9 mouse cellular contexts compared by ENCODE assay signal in genomic region chr6:14585827-14586226, GRCm38 (mm10).
A peak's percentile ranks its signal among the peaks of the same experiment; 100 is the strongest.
DNase-seq lines count a peak whose midpoint lies in the region; ATAC-seq and TF ChIP-seq lines count a peak whose summit lies in the region.
"Had no signal": no experiment of that assay in that cellular context is flagged by ENCODE, and none has a peak within 500 bp of the region (broad histone marks: within the 10 kb centered on the region; RNA-seq: fewer than 3 reads in every experiment).

No protein-coding gene starts in this region.

- no peak for DNase-seq in G1E (ENCODE audit: low spot score)
- peak; percentile 3 for DNase-seq in c-Kit-positive CD71-negative TER-119-negative erythroid progenitor cells, embryonic 14.5 days (ENCODE audit: low read depth)
- DNase-seq in mesoderm, embryonic 11.5 days (ENCODE audit: low read depth, low spot score): peak; percentile 35
- no peak for DNase-seq in testis, postnatal 14 days (ENCODE audit: low spot score)
- no peak for DNase-seq in urinary bladder, postnatal 36 days (ENCODE audit: low spot score in 2 of 2)

- no peak overlapping the region for H3K4me3 ChIP-seq in intestine, postnatal 0 days (ENCODE audit: low read depth, low read length)
- no peak overlapping the region for H3K4me3 ChIP-seq in intestine, embryonic 16.5 days (ENCODE audit: low read length)
- no peak overlapping the region for H3K4me3 ChIP-seq in G1E (ENCODE audit: low read depth, low read length)
- H3K4me3 ChIP-seq: embryonic facial prominence, embryonic 13.5 days; liver, embryonic 15.5 days had no signal

- no peak for ATAC-seq in intestine, postnatal 0 days
- ATAC-seq in intestine, embryonic 16.5 days: no peak
- 0 out of 2 replicates have a peak, but pooled peaks have one; percentile 28 for ATAC-seq in G1E (ENCODE audit: extremely low read depth, insufficient number of reproducible peaks, low FRiP score, poor library complexity, severe bottlenecking)

- H3K36me3 ChIP-seq in intestine, postnatal 0 days (ENCODE audit: control insufficient read depth, insufficient read depth): no peaks in the 10 kb centered on the region
- H3K36me3 ChIP-seq in intestine, embryonic 16.5 days (ENCODE audit: control insufficient read depth, insufficient read depth, low read length): no peaks in the 10 kb centered on the region
- H3K36me3 ChIP-seq in G1E (replicated peaks): no peaks in the 10 kb centered on the region
- H3K36me3 ChIP-seq: embryonic facial prominence, embryonic 13.5 days; liver, embryonic 15.5 days had no signal

- WGBS in intestine, postnatal 0 days: 18% methylated on average over 1 of the region's 1 CpGs
- 32% methylated on average over 1 of the region's 1 CpGs for WGBS in intestine, embryonic 16.5 days

- H3K4me2 ChIP-seq in intestine, postnatal 0 days (replicated peaks; ENCODE audit: low read depth): no peak overlapping the region
- no peak overlapping the region for H3K4me2 ChIP-seq in intestine, embryonic 16.5 days (ENCODE audit: low read depth, low read length)
- H3K4me2 ChIP-seq: embryonic facial prominence, embryonic 13.5 days; liver, embryonic 15.5 days had no signal

- no peaks in the 10 kb centered on the region for H3K27me3 ChIP-seq in intestine, postnatal 0 days (replicated peaks; ENCODE audit: control insufficient read depth, insufficient read depth, low read length)
- no peaks in the 10 kb centered on the region for H3K27me3 ChIP-seq in intestine, embryonic 16.5 days (replicated peaks; ENCODE audit: control insufficient read depth, insufficient read depth, low read length)
- H3K27me3 ChIP-seq in G1E (ENCODE audit: insufficient read depth, low read length): no peaks in the 10 kb centered on the region
- H3K27me3 ChIP-seq: embryonic facial prominence, embryonic 13.5 days; liver, embryonic 15.5 days had no signal

- H3K9me3 ChIP-seq in intestine, postnatal 0 days (ENCODE audit: control insufficient read depth): no peaks in the 10 kb centered on the region
- no peaks in the 10 kb centered on the region for H3K9me3 ChIP-seq in intestine, embryonic 16.5 days (ENCODE audit: control insufficient read depth, low read length)
- no peaks in the 10 kb centered on the region for H3K9me3 ChIP-seq in G1E (replicated peaks)
- H3K9me3 ChIP-seq: embryonic facial prominence, embryonic 13.5 days; liver, embryonic 15.5 days had no signal

- no peaks in the 10 kb centered on the region for H3K4me1 ChIP-seq in intestine, postnatal 0 days (replicated peaks; ENCODE audit: control insufficient read depth, insufficient read depth, low read length)
- no peaks in the 10 kb centered on the region for H3K4me1 ChIP-seq in intestine, embryonic 16.5 days (ENCODE audit: control insufficient read depth, insufficient read depth, low read length)
- H3K4me1 ChIP-seq in G1E (ENCODE audit: insufficient read depth, low read depth, low read length): no peaks in the 10 kb centered on the region
- H3K4me1 ChIP-seq: embryonic facial prominence, embryonic 13.5 days; liver, embryonic 15.5 days had no signal

- no peak overlapping the region for H3K27ac ChIP-seq in intestine, postnatal 0 days (ENCODE audit: low read depth, low read length)
- H3K27ac ChIP-seq in intestine, embryonic 16.5 days (ENCODE audit: low read length): no peak overlapping the region
- H3K27ac ChIP-seq: embryonic facial prominence, embryonic 13.5 days; liver, embryonic 15.5 days had no signal

- TF ChIP-seq CTCF in intestine, postnatal 0 days (IDR thresholded peaks at IDR 0.05; ENCODE audit: low read depth): peak; percentile 72
- 0 out of 2 replicates have a peak, but pooled peaks have one; percentile 7 for TF ChIP-seq CTCF in G1E (IDR thresholded peaks at IDR 0.05; ENCODE audit: low read depth, low read length)

- H3K9ac ChIP-seq in intestine, postnatal 0 days (ENCODE audit: low read depth, low read length): no peak overlapping the region
- H3K9ac ChIP-seq in intestine, embryonic 16.5 days (ENCODE audit: low read depth, low read length): no peak overlapping the region
- H3K9ac ChIP-seq: embryonic facial prominence, embryonic 13.5 days; liver, embryonic 15.5 days had no signal

Comparison
In these comparisons a context has a peak if more than half of its experiments do, and no peak if none do; other contexts are left out.
1. DNase-seq: peak in c-Kit-positive CD71-negative TER-119-negative erythroid progenitor cells, embryonic 14.5 days (single experiment) and mesoderm, embryonic 11.5 days (single experiment); none in G1E (single experiment), testis, postnatal 14 days (single experiment) and urinary bladder, postnatal 36 days (0 of 2).